In genomic region chr5:99338826-99339225, GRCm38 (mm10) we compare ENCODE assay signal across 19 mouse cellular contexts.
"Had no signal": no experiment of that assay in that cellular context is flagged by ENCODE, and none has a peak within 500 bp of the region (broad histone marks: within the 10 kb centered on the region; RNA-seq: fewer than 3 reads in every experiment).

No protein-coding gene starts in this region.

- H3K4me3 ChIP-seq: limb, embryonic 10.5 days; limb, embryonic 13.5 days; midbrain, embryonic 12.5 days; midbrain, embryonic 15.5 days; myocyte; neural tube, embryonic 13.5 days had no signal

- H3K36me3 ChIP-seq: limb, embryonic 10.5 days; limb, embryonic 13.5 days; liver, embryonic 13.5 days; midbrain, embryonic 12.5 days; midbrain, embryonic 15.5 days; neural tube, embryonic 13.5 days had no signal

- H3K9ac ChIP-seq: liver, embryonic 13.5 days; midbrain, embryonic 12.5 days; midbrain, embryonic 15.5 days; neural tube, embryonic 13.5 days had no signal

- H3K27ac ChIP-seq: limb, embryonic 10.5 days; limb, embryonic 13.5 days; liver, embryonic 13.5 days; midbrain, embryonic 12.5 days; midbrain, embryonic 15.5 days; neural tube, embryonic 13.5 days had no signal

- H3K4me1 ChIP-seq: midbrain, embryonic 12.5 days; midbrain, embryonic 15.5 days; neural tube, embryonic 13.5 days had no signal

- DNase-seq: kidney, adult 11 months; kidney, adult 9 months; kidney, postnatal 14 days; kidney, postnatal 4 days; layer of hippocampus, adult 9-11 months; liver; liver, embryonic 13.5 days; lung, embryonic 14.5 days; lung, postnatal 10 days; lung, postnatal 4 days; retina, postnatal 1 day; thymus, adult 2 months; thymus, postnatal 14 days had no signal

- H3K27me3 ChIP-seq: limb, embryonic 13.5 days; liver, embryonic 13.5 days; midbrain, embryonic 12.5 days; midbrain, embryonic 15.5 days; neural tube, embryonic 13.5 days had no signal

- H3K9me3 ChIP-seq: limb, embryonic 10.5 days; limb, embryonic 13.5 days; liver, embryonic 13.5 days; midbrain, embryonic 12.5 days; midbrain, embryonic 15.5 days; neural tube, embryonic 13.5 days had no signal

- H3K4me2 ChIP-seq: midbrain, embryonic 12.5 days; midbrain, embryonic 15.5 days had no signal

- ATAC-seq: midbrain, embryonic 15.5 days had no signal
